Mouse (Mus musculus): ENCODE measurements at regions not wholly inside any gene's neighbourhood (a gene's known extent, or its start where the extent isn't known, plus 50 kb on each side); places are given as distances from the start of the nearest gene placed in this dataset.

- Histone ChIP-seq H3K27ac (ENCODE audit: insufficient read depth, low read depth) (no peak overlapping the region), H3K36me3 (replicated peaks in 1 of 2; ENCODE audit: control insufficient read depth in 1 of 2, insufficient read depth in 1 of 2, low read length in 1 of 2) (no peaks in the 10 kb centered on the region), H3K4me2 (ENCODE audit: insufficient read depth, low read depth, poor library complexity, severe bottlenecking) (no peak overlapping the region), H3K27me3 (replicated peaks) (no peaks in the 10 kb centered on the region), H3K9me3 (replicated peaks; ENCODE audit: low read length) (no peaks in the 10 kb centered on the region), H3K4me1 (ENCODE audit: control insufficient read depth in 1 of 2, insufficient read depth in 2 of 2) (peaks cover 3 to 16% of the 10 kb centered on the region in 2 experiments; a peak in 3 of 4 replicates), H3K79me2 (replicated peaks; ENCODE audit: control insufficient read depth, extremely low read depth, insufficient read depth, poor library complexity, severe bottlenecking) (no peaks in the 10 kb centered on the region), H3K9ac (ENCODE audit: insufficient read depth, low read depth) (no peak overlapping the region), H3K4me3 (replicated peaks in 1 of 3; ENCODE audit: low read depth in 2 of 3, low read length in 2 of 3, poor library complexity in 1 of 3) (no peak overlapping the region)
- dilution Hi-C loops (cut with MboI; ENCODE audit: extremely low pct_ligation_motif_present, extremely low pct_unique_long_range_greater_than_20kb, low sequenced_read_pairs): no loop called here
- in situ Hi-C loops (cut with MboI; ENCODE audit: low pct_ligation_motif_present, low pct_unique_long_range_greater_than_20kb, low sequenced_read_pairs): no loop called here
- DNase-seq (ENCODE audit: extremely low read depth): no peak
- TF ChIP-seq MEF2A (IDR thresholded peaks at IDR 0.05; ENCODE audit: borderline replicate concordance, low read depth, low read length) (no peak), NRF1 (IDR thresholded peaks at IDR 0.05; ENCODE audit: low read depth, low read length) (no peak), SMC3 (IDR thresholded peaks at IDR 0.05; ENCODE audit: low read depth, low read length) (no peak), MAX (IDR thresholded peaks at IDR 0.05; ENCODE audit: low read length) (no peak), KAT2A (IDR thresholded peaks at IDR 0.05; ENCODE audit: insufficient replicate concordance, low read length) (no peak), HCFC1 (IDR thresholded peaks at IDR 0.05; ENCODE audit: low read depth, low read length) (no peak), TCF12 (IDR thresholded peaks at IDR 0.05; ENCODE audit: low read depth, low read length) (no peak), SIN3A (IDR thresholded peaks at IDR 0.05; ENCODE audit: low read length) (no peak), CTCF (conservative IDR thresholded peaks at IDR 0.05 in 1 of 2, IDR thresholded peaks at IDR 0.05 in 1 of 2; ENCODE audit: low read depth in 2 of 2, low read length in 2 of 2) (no peak), ZNF384 (IDR thresholded peaks at IDR 0.05; ENCODE audit: low read depth, low read length) (no peak), ELF1 (IDR thresholded peaks at IDR 0.05; ENCODE audit: low read depth, low read length) (no peak), USF1 (IDR thresholded peaks at IDR 0.05; ENCODE audit: low read depth, low read length) (no peak), MAZ (IDR thresholded peaks at IDR 0.05; ENCODE audit: low read depth, low read length) (no peak), PAX5 (IDR thresholded peaks at IDR 0.05; ENCODE audit: low read length) (no peak), TBP (conservative IDR thresholded peaks at IDR 0.05; ENCODE audit: low read depth, low read length) (no peak), BHLHE40 (IDR thresholded peaks at IDR 0.05; ENCODE audit: low read depth, low read length) (no peak)
Measured at GRCm38 (mm10) chr10:118782646-118783045, 87.4 kb downstream of the Dyrk2 start.

- in situ Hi-C loops (cut with MboI; ENCODE audit: low pct_ligation_motif_present, low pct_unique_long_range_greater_than_20kb, low sequenced_read_pairs) (no loop called here), dilution Hi-C loops (cut with MboI; ENCODE audit: extremely low pct_ligation_motif_present, extremely low pct_unique_long_range_greater_than_20kb, low sequenced_read_pairs) (no loop called here)
- H3K9me3 ChIP-seq (replicated peaks; ENCODE audit: low read length): peaks cover 2% of the 10 kb centered on the region
- no peak overlapping the region for H3K9ac ChIP-seq (ENCODE audit: insufficient read depth, low read depth)
- no peak for TF ChIP-seq CTCF (conservative IDR thresholded peaks at IDR 0.05 in 1 of 2, IDR thresholded peaks at IDR 0.05 in 1 of 2; ENCODE audit: low read depth in 2 of 2, low read length in 2 of 2)
- TF ChIP-seq CHD1 (IDR thresholded peaks at IDR 0.05; ENCODE audit: low read depth, low read length): no peak
- TF ChIP-seq ZMIZ1 (IDR thresholded peaks at IDR 0.05; ENCODE audit: low read depth, low read length): no peak
- TF ChIP-seq ZKSCAN1 (IDR thresholded peaks at IDR 0.05; ENCODE audit: borderline replicate concordance, low read depth, low read length): no peak
- no peak overlapping the region for H3K4me2 ChIP-seq (ENCODE audit: insufficient read depth, low read depth, poor library complexity, severe bottlenecking)
- no peak overlapping the region for H3K27ac ChIP-seq (ENCODE audit: insufficient read depth, low read depth)
- no peaks in the 10 kb centered on the region for H3K27me3 ChIP-seq (replicated peaks)
- DNase-seq (ENCODE audit: extremely low read depth): no peak
- no peaks in the 10 kb centered on the region for H3K36me3 ChIP-seq (replicated peaks in 1 of 2; ENCODE audit: control insufficient read depth in 1 of 2, insufficient read depth in 1 of 2, low read length in 1 of 2)
- no peak overlapping the region for H3K4me3 ChIP-seq (replicated peaks in 1 of 3; ENCODE audit: low read depth in 2 of 3, low read length in 2 of 3, poor library complexity in 1 of 3)
- H3K79me2 ChIP-seq (replicated peaks; ENCODE audit: control insufficient read depth, extremely low read depth, insufficient read depth, poor library complexity, severe bottlenecking): no peaks in the 10 kb centered on the region
- peaks cover 0 to 9% of the 10 kb centered on the region in 2 experiments; a peak in 1 of 4 replicates for H3K4me1 ChIP-seq (ENCODE audit: control insufficient read depth in 1 of 2, insufficient read depth in 2 of 2)
Measured at GRCm38 (mm10) chr10:118787280-118787690, 82.7 kb downstream of the Dyrk2 start.
